Comparison of ENCODE assay signal across 7 mouse cellular contexts in genomic region chr1:91539704-91540270, GRCm38 (mm10). TPM values are rescaled to one million over a fixed set of nuclear protein-coding genes. Genes with fewer than 3 reads are reported as not detected.
DNase-seq lines count a peak whose midpoint lies in the region; ATAC-seq and TF ChIP-seq lines count a peak whose summit lies in the region.

No protein-coding gene starts in this region.

- H3K4me3 ChIP-seq in ES-Bruce4 (ENCODE audit: low read depth, low read length): peak overlapping the region; percentile 89
- peak overlapping the region; percentile 88 for H3K4me3 ChIP-seq in heart, embryonic 15.5 days

- H3K36me3 ChIP-seq in ES-Bruce4 (ENCODE audit: control insufficient read depth, insufficient read depth, low read length, poor library complexity, severe bottlenecking): no peaks in the 10 kb centered on the region
- H3K36me3 ChIP-seq in heart, embryonic 15.5 days: no peaks in the 10 kb centered on the region

- peak; percentile 24 for ATAC-seq in common myeloid progenitor, adult 5-6 weeks (replicated peaks; ENCODE audit: low read depth, poor library complexity, severe bottlenecking)
- peak; percentile 3 for ATAC-seq in heart, embryonic 15.5 days (replicated peaks; ENCODE audit: insufficient number of reproducible peaks, insufficient read depth, low FRiP score, low read depth)
- ATAC-seq in megakaryocyte, adult 5-6 weeks (ENCODE audit: poor library complexity, severe bottlenecking): peak; percentile 13

- no peaks in the 10 kb centered on the region for H3K9me3 ChIP-seq in ES-Bruce4 (replicated peaks; ENCODE audit: control insufficient read depth, insufficient read depth, low read length, poor library complexity, severe bottlenecking)
- H3K9me3 ChIP-seq in heart, embryonic 15.5 days (replicated peaks): no peaks in the 10 kb centered on the region

- TF ChIP-seq POLR2A in ES-Bruce4 (IDR thresholded peaks at IDR 0.05; ENCODE audit: insufficient read depth, low read length): no peak

- 1% methylated on average over 22 of the region's 22 CpGs for WGBS in heart, embryonic 15.5 days

- TF ChIP-seq CTCF in ES-Bruce4 (IDR thresholded peaks at IDR 0.05; ENCODE audit: low read depth, low read length): no peak

- peak overlapping the region; percentile 86 for H3K4me2 ChIP-seq in heart, embryonic 15.5 days

- DNase-seq in CD4-positive helper T cell, adult 2 months (ENCODE audit: low read depth, low spot score): peak; percentile 59
- peak; percentile 36 for DNase-seq in kidney, postnatal 14 days
- DNase-seq in spleen, postnatal 10 days (ENCODE audit: low spot score in 2 of 2): peak; percentile 77 to 82

- TF ChIP-seq EP300 in ES-Bruce4 (IDR thresholded peaks at IDR 0.05; ENCODE audit: insufficient read depth, low read depth, low read length): no peak

- H3K27me3 ChIP-seq in ES-Bruce4 (ENCODE audit: control insufficient read depth, insufficient read depth, low read length, poor library complexity, severe bottlenecking): no peaks in the 10 kb centered on the region
- peaks cover 13% of the 10 kb centered on the region for H3K27me3 ChIP-seq in heart, embryonic 15.5 days

- H3K27ac ChIP-seq in ES-Bruce4 (ENCODE audit: insufficient read depth, low read length): peak overlapping the region; percentile 57; the same call in 1 of the 2 replicates
- H3K27ac ChIP-seq in heart, embryonic 15.5 days: peak overlapping the region; percentile 75

- peak overlapping the region; percentile 43 for H3K9ac ChIP-seq in ES-Bruce4 (ENCODE audit: low read depth, poor library complexity, severe bottlenecking)
- peak overlapping the region; percentile 50 for H3K9ac ChIP-seq in heart, embryonic 15.5 days

- H3K4me1 ChIP-seq in ES-Bruce4 (ENCODE audit: control insufficient read depth, insufficient read depth, low read length): peaks cover 5% of the 10 kb centered on the region
- peaks cover 19% of the 10 kb centered on the region for H3K4me1 ChIP-seq in heart, embryonic 15.5 days (replicated peaks)

RNA-seq across cellular contexts. Expression of gene Asb1, which starts 0.6 kb away (rescaled TPM):
- polyA plus RNA-seq in ES-Bruce4 (2011; ENCODE audit: insufficient read depth, insufficient read length, low read depth, missing spikeins): 9.5 and 10.6 TPM in 2 replicates
- total RNA-seq in common myeloid progenitor, adult 5-6 weeks (2017): 14.7 and 15.2 TPM in 2 replicates
- polyA plus RNA-seq in heart, embryonic 15.5 days (2015; fragmentation: Nextera tagmentation; extraction: Ambion mirVana): 5.0 and 6.5 TPM in 2 replicates
- 3.7 and 4.1 TPM in 2 replicates for total RNA-seq in megakaryocyte, adult 5-6 weeks (2015)
- total RNA-seq in megakaryocyte, adult 5-6 weeks (2017): 5.9 and 11.7 TPM in 2 replicates

RNA-seq across cellular contexts. Expression of gene Traf3ip1, which starts 45.3 kb away (rescaled TPM):
- 12.1 and 15.7 TPM in 2 replicates for polyA plus RNA-seq in ES-Bruce4 (2011; ENCODE audit: insufficient read depth, insufficient read length, low read depth, missing spikeins)
- total RNA-seq in common myeloid progenitor, adult 5-6 weeks (2017): 4.0 and 5.2 TPM in 2 replicates
- 3.9 and 6.1 TPM in 2 replicates for polyA plus RNA-seq in heart, embryonic 15.5 days (2015; fragmentation: Nextera tagmentation; extraction: Ambion mirVana)
- 1.8 and 2.5 TPM in 2 replicates for total RNA-seq in megakaryocyte, adult 5-6 weeks (2015)
- 2.4 and 2.9 TPM in 2 replicates for total RNA-seq in megakaryocyte, adult 5-6 weeks (2017)

Comparison
In these comparisons a context has a peak if more than half of its experiments do, and no peak if none do; other contexts are left out.
1. Peak in every context shown above with its lines: DNase-seq, ATAC-seq, H3K4me3 ChIP-seq and H3K27ac ChIP-seq.